Mouse (Mus musculus) heart, embryonic 16.5 days (tissue): ENCODE data around the gene Zfp970. TPM values are rescaled to one million over a fixed set of nuclear protein-coding genes. Genes with fewer than 3 reads are reported as not detected.
"Not testable (repeated sequence)": the region's sequence is repeated elsewhere in the genome, so short reads cannot be mapped to it uniquely, and the experiment has no call there.

Source experiments
- ATAC-seq: fragments of 200-750 bp; cut with Nextera tagmentation; replicated peaks from 2 replicates; pipeline ENCODE4 v1.8.0; 2017; ENCODE audit warnings: moderate number of reproducible peaks; ENCODE audit not compliant: insufficient read depth, low FRiP score; ENCODE audit errors: extremely low read depth
- H3K27ac ChIP-seq: fragments of 300-500 bp; sonication (generic); 2 replicates; pipeline ENCODE4 v1.5.1; 2014; ENCODE audit warnings: mild to moderate bottlenecking, low read length, control low read depth, moderate library complexity
- H3K27me3 ChIP-seq: fragments of 300-500 bp; sonication (generic); 2 replicates; pipeline ENCODE4 v1.6.1; 2014; ENCODE audit warnings: low read length, mixed read lengths; ENCODE audit not compliant: control insufficient read depth, insufficient read depth
- H3K36me3 ChIP-seq: fragments of 300-500 bp; sonication (generic); 2 replicates; pipeline ENCODE4 v1.6.1; 2014; ENCODE audit not compliant: control insufficient read depth, insufficient read depth
- H3K4me1 ChIP-seq: fragments of 300-500 bp; sonication (generic); 2 replicates; pipeline ENCODE4 v1.6.1; 2014; ENCODE audit warnings: low read length, mixed read lengths; ENCODE audit not compliant: control insufficient read depth, insufficient read depth
- H3K4me2 ChIP-seq: fragments of 300-500 bp; sonication (generic); 2 replicates; pipeline ENCODE4 v1.6.1; 2014; ENCODE audit warnings: low read depth, mild to moderate bottlenecking, control low read depth, low read length
- H3K4me3 ChIP-seq: fragments of 300-500 bp; sonication (generic); 2 replicates; pipeline ENCODE4 v1.5.1; 2014; ENCODE audit warnings: mild to moderate bottlenecking, control low read depth, low read length
- H3K9ac ChIP-seq: fragments of 300-500 bp; sonication (generic); 2 replicates; pipeline ENCODE4 v1.6.1; 2014; ENCODE audit warnings: low read length, control low read depth
- H3K9me3 ChIP-seq: fragments of 300-500 bp; sonication (generic); replicated peaks from 2 replicates; pipeline ENCODE4 v1.6.1; 2016; ENCODE audit warnings: low read length; ENCODE audit not compliant: control insufficient read depth
- WGBS: fragments of 180-500 bp; shearing (Covaris S2); extraction: QIAGEN DNeasy Blood & Tissue Kit; methylation state at CpG from one replicate; pipeline ENCODE4 v1.1.7; 2014; 5-methylcytosine and 5-hydroxymethylcytosine counted together
- polyA plus RNA-seq: library from polyadenylated mRNA; unstranded; fragments of >200 nt; fragmentation: Nextera tagmentation; extraction: Ambion mirVana; gene quantifications from 2 replicates; pipeline ENCODE4 v1.2.1, GENCODE M21; 2015

Zfp970 gene
- polyA plus RNA-seq, 1 experiment from 2014 or later: 13.9 TPM

DNA sequence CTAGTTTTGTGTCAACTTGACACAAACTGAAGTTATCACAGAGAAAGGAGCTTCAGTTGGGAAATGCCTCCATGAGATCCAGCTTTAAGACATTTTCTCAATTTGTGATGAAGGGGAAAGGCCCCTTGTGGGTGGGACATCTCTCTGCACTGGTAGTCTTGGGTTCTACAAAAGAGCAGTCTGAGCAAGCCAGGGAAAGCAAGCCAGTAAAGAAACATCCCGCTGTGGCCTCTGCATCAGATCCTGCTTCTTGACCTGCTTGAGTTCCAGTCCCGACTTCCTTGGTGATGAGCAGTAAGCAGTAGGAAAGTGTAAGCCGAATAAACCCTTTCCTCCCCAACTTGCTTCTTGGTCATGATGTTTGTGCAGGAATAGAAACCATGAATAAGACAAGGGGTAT, 47.4 kb downstream of the Zfp970 start:
- H3K4me2 ChIP-seq, H3K4me1 ChIP-seq, H3K27me3 ChIP-seq, ATAC-seq, H3K27ac ChIP-seq, H3K9ac ChIP-seq, H3K4me3 ChIP-seq, H3K9me3 ChIP-seq, H3K36me3 ChIP-seq: not testable (repeated sequence)
- 82% methylated on average over 3 of the region's 3 CpGs for WGBS

DNA sequence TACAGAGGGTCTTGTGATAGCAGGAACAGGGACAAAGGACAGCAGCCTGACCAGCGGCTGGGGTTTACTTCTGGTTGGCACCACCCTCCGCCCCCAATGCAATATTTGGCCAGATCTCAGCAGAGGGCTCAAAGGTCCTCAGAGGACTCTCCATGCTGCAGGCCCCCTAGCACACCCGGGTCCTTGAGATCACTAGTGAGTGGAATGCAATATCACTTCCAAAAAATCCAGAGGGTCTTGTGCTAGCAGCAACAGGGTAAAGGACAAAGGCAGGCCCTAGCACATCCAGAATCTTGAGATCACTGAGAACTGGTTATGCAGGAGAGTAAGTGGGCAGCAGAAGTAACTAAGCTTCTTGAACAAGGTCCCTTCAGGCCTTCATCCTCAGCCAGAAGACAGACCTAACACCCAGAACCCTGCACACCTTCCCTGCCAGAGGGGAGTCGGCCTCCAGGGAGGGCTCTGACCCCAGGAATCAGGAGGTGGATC, 49.5 kb downstream of the Zfp970 start:
- H3K9me3 ChIP-seq, H3K9ac ChIP-seq, ATAC-seq, H3K27ac ChIP-seq, H3K4me3 ChIP-seq, H3K36me3 ChIP-seq, H3K4me2 ChIP-seq, H3K27me3 ChIP-seq, H3K4me1 ChIP-seq: not testable (repeated sequence)
- 76% methylated on average over 4 of the region's 4 CpGs for WGBS

DNA sequence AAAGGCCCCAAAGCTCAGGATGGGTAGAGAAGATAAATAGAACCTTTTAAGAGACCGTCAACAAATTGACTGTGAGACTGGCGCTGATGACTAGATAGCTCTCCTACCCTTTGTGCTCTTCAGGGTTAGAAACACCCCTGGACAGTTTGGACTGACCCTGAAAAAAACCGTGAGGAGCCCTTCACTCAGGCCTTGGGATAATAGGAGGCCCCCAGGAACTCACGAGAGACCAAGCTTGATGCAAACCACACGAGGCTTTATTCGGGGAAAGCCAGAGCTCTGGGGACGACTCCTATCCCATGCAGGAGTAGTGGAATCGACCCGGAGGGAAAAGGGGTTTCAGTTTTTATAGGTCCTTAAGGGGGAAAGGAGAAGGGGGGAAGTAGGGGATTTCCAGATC, 53.2 kb downstream of the Zfp970 start:
- H3K27me3 ChIP-seq, H3K27ac ChIP-seq, H3K9ac ChIP-seq, H3K4me3 ChIP-seq, H3K4me1 ChIP-seq, ATAC-seq, H3K9me3 ChIP-seq, H3K4me2 ChIP-seq, H3K36me3 ChIP-seq: not testable (repeated sequence)
- WGBS: 76% methylated on average over 9 of the region's 9 CpGs

DNA sequence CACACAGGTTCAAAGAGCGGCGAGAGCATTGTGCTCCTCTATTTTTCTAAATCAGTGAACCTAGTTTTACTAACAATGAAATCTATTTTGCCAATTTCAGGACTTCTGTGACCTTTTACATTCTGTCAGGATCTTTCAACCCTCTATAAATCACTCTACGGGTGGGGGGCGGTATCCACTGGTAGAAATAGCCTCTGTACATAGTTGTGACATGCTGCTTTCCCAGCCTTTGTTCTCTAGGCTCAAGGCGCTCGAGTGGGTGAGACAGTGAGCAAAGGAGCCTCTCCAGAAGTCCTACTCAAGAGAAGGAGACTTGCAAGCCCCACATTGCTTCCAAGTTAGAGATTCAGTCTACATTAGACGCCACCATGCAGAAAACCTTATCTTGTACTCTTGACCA, 53.8 kb downstream of the Zfp970 start:
- H3K4me2 ChIP-seq, H3K4me3 ChIP-seq, H3K4me1 ChIP-seq, H3K27me3 ChIP-seq, H3K9me3 ChIP-seq, H3K27ac ChIP-seq, H3K36me3 ChIP-seq, ATAC-seq, H3K9ac ChIP-seq: not testable (repeated sequence)
- WGBS: 83% methylated on average over 7 of the region's 7 CpGs

DNA sequence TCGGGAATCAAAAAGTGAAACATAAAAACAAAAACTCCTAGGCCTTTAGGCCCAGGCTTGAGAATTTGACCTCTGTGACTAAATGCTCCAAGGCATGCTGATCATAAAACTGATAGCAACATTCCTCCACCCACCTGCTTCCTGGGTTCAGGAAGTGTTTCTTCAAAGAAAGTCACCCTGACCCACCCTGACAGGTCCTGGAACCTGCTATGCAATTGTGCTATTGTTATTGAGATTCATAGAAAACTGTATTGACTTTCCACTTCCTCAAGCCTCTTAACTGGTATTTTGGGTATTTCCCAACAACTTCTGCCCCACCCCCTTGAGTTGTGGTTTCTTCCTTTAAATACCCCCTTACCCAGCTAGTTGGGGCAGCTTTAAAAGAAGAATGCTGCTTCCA, 54.4 kb downstream of the Zfp970 start:
- not testable (repeated sequence) for H3K27me3 ChIP-seq, H3K27ac ChIP-seq, H3K9ac ChIP-seq, H3K4me1 ChIP-seq, H3K4me3 ChIP-seq, H3K4me2 ChIP-seq, H3K36me3 ChIP-seq, ATAC-seq, H3K9me3 ChIP-seq
- 76% methylated on average over 1 of the region's 1 CpGs for WGBS

DNA sequence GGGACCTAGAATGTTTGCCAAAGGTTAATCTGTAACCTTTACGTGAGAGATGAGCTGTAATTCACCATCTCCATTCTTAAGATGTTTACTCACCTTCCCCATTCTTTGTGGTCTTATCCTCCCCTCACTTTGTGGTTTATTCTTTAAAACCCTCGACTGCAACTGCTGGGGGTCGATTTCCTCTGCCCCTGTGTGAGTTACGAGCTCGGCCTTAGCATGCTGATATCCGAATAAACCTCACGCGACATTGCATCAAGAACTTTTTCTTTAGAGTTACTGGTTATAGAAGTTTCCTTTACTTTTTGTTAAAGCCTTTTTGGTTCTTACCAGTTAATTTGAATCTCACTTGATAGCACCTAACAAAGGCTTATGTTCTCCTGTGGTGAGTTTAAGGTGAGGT, 55.5 kb downstream of the Zfp970 start:
- H3K4me1 ChIP-seq: no peaks in the 10 kb centered on the region
- H3K36me3 ChIP-seq: no peaks in the 10 kb centered on the region
- H3K9me3 ChIP-seq: 0 out of 2 replicates have a peak, but pooled peaks cover 8% of the 10 kb centered on the region
- 75% methylated on average over 8 of the region's 8 CpGs for WGBS
- no peak overlapping the region for H3K9ac ChIP-seq
- H3K4me2 ChIP-seq: no peak overlapping the region
- H3K4me3 ChIP-seq: no peak overlapping the region
- no peak overlapping the region for H3K27ac ChIP-seq
- H3K27me3 ChIP-seq: no peaks in the 10 kb centered on the region
- no peak for ATAC-seq

DNA sequence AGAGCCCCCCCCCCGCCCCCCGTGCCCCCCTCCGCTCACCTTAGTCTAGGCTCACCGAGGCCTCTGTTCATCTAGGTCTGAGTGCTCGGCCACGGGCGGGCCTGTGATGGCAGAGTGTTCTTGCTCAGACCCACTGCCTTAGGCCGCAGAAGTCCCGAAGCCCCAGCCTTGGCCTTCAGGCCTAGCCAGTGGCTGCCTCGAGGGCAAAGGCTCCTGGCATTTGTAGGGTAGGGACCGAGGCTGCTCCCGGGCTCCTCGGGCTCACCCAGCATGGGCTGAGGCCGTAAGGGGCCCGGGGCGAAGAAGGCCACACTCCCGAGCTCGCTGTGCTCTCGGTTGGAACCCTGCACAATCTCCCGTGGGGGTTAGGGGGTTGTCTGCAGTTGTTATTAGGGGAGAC, 58.5 kb downstream of the Zfp970 start:
- 88% methylated on average over 20 of the region's 20 CpGs for WGBS
- Histone ChIP-seq H3K9me3 (0 out of 2 replicates have a peak, but pooled peaks cover 4% of the 10 kb centered on the region), H3K27me3 (no peaks in the 10 kb centered on the region), H3K4me3 (no peak overlapping the region), H3K4me2 (no peak overlapping the region), H3K36me3 (no peaks in the 10 kb centered on the region), H3K27ac (no peak overlapping the region), H3K9ac (no peak overlapping the region), H3K4me1 (no peaks in the 10 kb centered on the region)
- ATAC-seq: no peak

DNA sequence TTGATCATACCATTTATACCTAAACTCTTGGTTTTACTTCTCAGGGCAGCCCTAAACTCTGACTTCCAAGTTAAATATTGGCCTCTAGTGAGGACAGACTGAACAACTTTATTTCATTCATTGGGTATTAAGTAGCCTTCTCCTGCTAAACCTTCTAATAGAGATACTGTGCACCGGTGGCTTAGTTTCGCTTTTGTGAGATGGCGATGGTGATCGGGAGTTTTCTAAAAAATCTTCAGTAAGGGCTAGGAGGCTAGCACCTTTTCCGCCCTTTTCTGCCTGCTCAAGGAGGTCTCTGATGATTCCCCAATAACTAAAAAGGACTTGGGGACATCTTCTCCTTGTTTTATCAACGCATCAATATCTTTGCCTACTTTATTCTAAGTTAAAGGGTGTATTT, 59.1 kb downstream of the Zfp970 start:
- not testable (repeated sequence) for H3K4me3 ChIP-seq, H3K4me1 ChIP-seq, H3K9me3 ChIP-seq, H3K27ac ChIP-seq, H3K9ac ChIP-seq, H3K4me2 ChIP-seq, ATAC-seq, H3K27me3 ChIP-seq, H3K36me3 ChIP-seq
- 86% methylated on average over 6 of the region's 6 CpGs for WGBS

DNA sequence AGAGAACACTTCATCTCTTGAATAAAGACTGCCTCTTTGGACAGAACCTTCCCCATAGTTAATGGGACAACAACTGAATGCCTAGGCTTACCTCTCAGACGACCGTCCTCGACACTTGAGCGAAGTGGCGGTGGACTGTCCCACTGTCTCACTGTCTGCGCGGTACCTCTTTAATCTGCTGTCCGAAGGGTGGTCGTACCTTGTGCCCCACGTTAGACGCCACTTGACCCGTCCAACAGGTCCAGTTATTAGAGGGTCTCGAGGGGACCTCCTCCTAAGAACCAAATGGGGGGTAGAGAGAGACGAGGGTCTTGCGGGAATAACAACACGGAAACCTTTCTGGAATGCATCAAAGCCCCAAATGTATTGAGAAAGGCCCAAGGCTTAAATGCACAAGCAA, 59.6 kb downstream of the Zfp970 start:
- not testable (repeated sequence) for H3K4me3 ChIP-seq, H3K27ac ChIP-seq, ATAC-seq, H3K27me3 ChIP-seq, H3K36me3 ChIP-seq, H3K9ac ChIP-seq, H3K4me2 ChIP-seq, H3K9me3 ChIP-seq, H3K4me1 ChIP-seq
- 84% methylated on average over 16 of the region's 16 CpGs for WGBS
